ENCODE assay signal across 9 mouse cellular contexts in the genomic region with DNA sequence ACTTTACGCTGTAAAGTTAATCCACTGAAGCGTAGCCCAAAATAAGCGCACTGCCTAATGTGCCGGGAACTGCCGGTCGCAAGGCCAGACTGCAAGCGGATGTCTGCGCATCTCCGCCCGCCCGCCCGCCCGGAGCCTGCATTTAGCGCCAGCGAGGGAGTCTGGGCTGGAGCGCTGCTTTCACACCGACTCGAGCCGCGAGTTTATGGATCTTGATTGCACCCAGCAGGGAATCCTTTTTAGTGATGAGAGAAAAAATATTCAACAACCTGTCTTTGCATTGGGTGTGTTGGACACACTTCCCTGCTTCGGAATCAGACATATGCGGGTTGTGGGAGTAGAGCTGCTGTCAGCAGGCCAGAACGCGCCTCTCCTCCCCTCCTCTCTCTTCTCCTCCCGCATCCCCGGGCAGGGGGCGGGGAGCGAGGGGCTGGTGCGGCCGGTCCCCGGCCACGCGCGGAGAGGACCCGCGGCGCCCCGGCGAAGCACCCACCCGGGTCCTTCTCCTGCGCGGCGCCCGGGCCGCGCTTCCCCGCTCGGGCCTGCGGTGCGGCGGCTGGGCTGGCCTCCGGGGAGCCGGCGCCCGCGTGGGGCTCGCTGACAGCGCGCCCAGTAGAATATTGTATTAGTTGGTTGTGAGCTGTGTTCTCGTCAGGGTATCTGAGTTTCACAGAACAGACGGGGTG. TPM values are rescaled to one million over a fixed set of nuclear protein-coding genes. Genes with fewer than 3 reads are reported as not detected.
DNase-seq lines count a peak whose midpoint lies in the region; ATAC-seq and TF ChIP-seq lines count a peak whose summit lies in the region.
"Had no signal": no experiment of that assay in that cellular context is flagged by ENCODE, and none has a peak within 500 bp of the region (broad histone marks: within the 10 kb centered on the region; RNA-seq: fewer than 3 reads in every experiment).

No protein-coding gene starts in this region.

- no peak for ATAC-seq in heart, embryonic 11.5 days (replicated peaks; ENCODE audit: insufficient number of reproducible peaks, low FRiP score, low TSS enrichment)
- ATAC-seq in heart, embryonic 13.5 days (ENCODE audit: extremely low read depth, insufficient number of reproducible peaks, low FRiP score, low TSS enrichment): no peak
- ATAC-seq in monocyte, adult 5-6 weeks (replicated peaks; ENCODE audit: insufficient number of reproducible peaks, low FRiP score, low TSS enrichment, poor library complexity, severe bottlenecking): no peak
- no peak for ATAC-seq in CD4-positive, CD25-positive, alpha-beta regulatory T cell, adult 4 months

- no peaks in the 10 kb centered on the region for H3K36me3 ChIP-seq in heart, embryonic 11.5 days (ENCODE audit: control insufficient read depth, insufficient read depth, low read length)
- no peaks in the 10 kb centered on the region for H3K36me3 ChIP-seq in heart, embryonic 13.5 days

- no peak for DNase-seq in heart, postnatal 25 days (ENCODE audit: low spot score)
- DNase-seq in layer of hippocampus, postnatal 36 days: peak; percentile 79 to 80
- DNase-seq in neural tube, embryonic 10.5 days (ENCODE audit: extremely low spot score, low spot score): peak; percentile 67

- under 1% methylated on average over 61 of the region's 61 CpGs for WGBS in heart, embryonic 11.5 days (ENCODE audit: insufficient replicate concordance)
- WGBS in heart, embryonic 13.5 days: under 1% methylated on average over 60 of the region's 61 CpGs

- H3K9ac ChIP-seq in heart, embryonic 11.5 days (ENCODE audit: low read depth, low read length): peak overlapping the region; percentile 69
- H3K9ac ChIP-seq in heart, embryonic 13.5 days: peak overlapping the region; percentile 81

- TF ChIP-seq CTCF in cortical plate, adult 2 months (IDR thresholded peaks at IDR 0.05; ENCODE audit: extremely low read depth, insufficient read depth, low read length): no peak

- no peaks in the 10 kb centered on the region for H3K9me3 ChIP-seq in heart, embryonic 11.5 days (replicated peaks; ENCODE audit: control insufficient read depth, low read length)
- no peaks in the 10 kb centered on the region for H3K9me3 ChIP-seq in heart, embryonic 13.5 days

- peaks cover 50% of the 10 kb centered on the region for H3K27me3 ChIP-seq in heart, embryonic 11.5 days (ENCODE audit: control insufficient read depth, insufficient read depth, low read length)
- H3K27me3 ChIP-seq in heart, embryonic 13.5 days (replicated peaks): peaks cover 74% of the 10 kb centered on the region

- no peak overlapping the region for H3K27ac ChIP-seq in heart, embryonic 11.5 days (ENCODE audit: low read depth, low read length)
- no peak overlapping the region for H3K27ac ChIP-seq in cortical plate, adult 2 months (ENCODE audit: insufficient read depth, low read length)
- H3K27ac ChIP-seq in heart, embryonic 13.5 days (replicated peaks): no peak overlapping the region

- TF ChIP-seq POLR2A in cortical plate, adult 2 months (IDR thresholded peaks at IDR 0.05; ENCODE audit: extremely low read depth, insufficient read depth, low read length): no peak

- peak overlapping the region; percentile 95 for H3K4me2 ChIP-seq in heart, embryonic 11.5 days
- H3K4me2 ChIP-seq in heart, embryonic 13.5 days: peak overlapping the region; percentile 93

- intact Hi-C loops in heart, postnatal 25 days (cut with DNase I): no loop called here

- peaks cover 17% of the 10 kb centered on the region for H3K4me1 ChIP-seq in heart, embryonic 11.5 days (ENCODE audit: control insufficient read depth, insufficient read depth, low read length)
- H3K4me1 ChIP-seq in cortical plate, adult 2 months (ENCODE audit: control insufficient read depth, insufficient read depth, low read length): peaks cover 6% of the 10 kb centered on the region; the same call in 1 of the 2 replicates
- H3K4me1 ChIP-seq in heart, embryonic 13.5 days: peaks cover 52% of the 10 kb centered on the region

- H3K4me3 ChIP-seq in heart, embryonic 11.5 days (ENCODE audit: low read depth, low read length): peak overlapping the region; percentile 57
- H3K4me3 ChIP-seq in cortical plate, adult 2 months (ENCODE audit: insufficient read depth, low read length): peak overlapping the region; percentile 14
- H3K4me3 ChIP-seq in heart, embryonic 13.5 days: peak overlapping the region; percentile 59

RNA-seq across cellular contexts. Expression of gene 3100002H09Rik, which starts 35.2 kb away (rescaled TPM):
- polyA plus RNA-seq in heart, embryonic 11.5 days (2014; fragmentation: Nextera tagmentation; extraction: Ambion mirVana): not detected in 2 replicates
- not detected for total RNA-seq in heart, postnatal 25 days (2021)
- 0.25 and 0.44 TPM in 2 replicates for polyA plus RNA-seq in cortical plate, adult 2 months (2012; rRNA removed)
- 0.17 TPM in 1 of 2 replicates, not detected in the other for polyA plus RNA-seq in heart, embryonic 13.5 days (2015; fragmentation: Nextera tagmentation; extraction: Ambion mirVana)
- total RNA-seq in layer of hippocampus, postnatal 36 days (2021): 1 to 10 TPM; 1.1 to 1.4 TPM
- total RNA-seq in monocyte, adult 5-6 weeks (2017): not detected in 3 replicates
- not detected for polyA plus RNA-seq in CD4-positive, CD25-positive, alpha-beta regulatory T cell, adult 4 months (2017; shearing (Covaris generic))
- total RNA-seq: MEL had no signal
